In genomic region chr1:91397927-91398259, GRCm38 (mm10) we compare ENCODE assay signal across 8 mouse cellular contexts. TPM values are rescaled to one million over a fixed set of nuclear protein-coding genes. Genes with fewer than 3 reads are reported as not detected.
DNase-seq lines count a peak whose midpoint lies in the region; ATAC-seq and TF ChIP-seq lines count a peak whose summit lies in the region.

No protein-coding gene starts in this region.

- peak overlapping the region; percentile 81 for H3K4me3 ChIP-seq in testis, adult 2 months (ENCODE audit: control insufficient read depth, low read depth, low read length)
- peak overlapping the region; percentile 89 for H3K4me3 ChIP-seq in intestine, embryonic 15.5 days (replicated peaks)
- H3K4me3 ChIP-seq in midbrain, embryonic 11.5 days (ENCODE audit: low read depth, low read length): peak overlapping the region; percentile 90

- no peak for TF ChIP-seq POLR2A in testis, adult 2 months (IDR thresholded peaks at IDR 0.05; ENCODE audit: control insufficient read depth, low read depth, low read length)

- H3K9me3 ChIP-seq in intestine, embryonic 15.5 days: no peaks in the 10 kb centered on the region
- no peaks in the 10 kb centered on the region for H3K9me3 ChIP-seq in midbrain, embryonic 11.5 days (ENCODE audit: control insufficient read depth, low read length)

- peaks cover 4% of the 10 kb centered on the region for H3K4me1 ChIP-seq in testis, adult 2 months (ENCODE audit: control insufficient read depth, insufficient read depth, low read length)
- H3K4me1 ChIP-seq in intestine, embryonic 15.5 days (replicated peaks): peaks cover 6% of the 10 kb centered on the region
- peaks cover 17% of the 10 kb centered on the region for H3K4me1 ChIP-seq in midbrain, embryonic 11.5 days (ENCODE audit: control insufficient read depth, insufficient read depth, low read length)

- H3K36me3 ChIP-seq in testis, adult 2 months (ENCODE audit: control insufficient read depth, insufficient read depth, low read length): no peaks in the 10 kb centered on the region
- no peaks in the 10 kb centered on the region; the same call in none of the 2 replicates for H3K36me3 ChIP-seq in intestine, embryonic 15.5 days
- H3K36me3 ChIP-seq in midbrain, embryonic 11.5 days (ENCODE audit: control insufficient read depth, insufficient read depth, low read length): no peaks in the 10 kb centered on the region; the same call in 1 of the 2 replicates

- peak overlapping the region; percentile 82 for H3K4me2 ChIP-seq in intestine, embryonic 15.5 days (replicated peaks)
- H3K4me2 ChIP-seq in midbrain, embryonic 11.5 days: peak overlapping the region; percentile 83

- intact Hi-C loops in left cerebral cortex, postnatal 4 days (cut with DNase I): no loop called here

- peak; percentile 25 to 28 for DNase-seq in adrenal gland, postnatal 36 days
- no peak for DNase-seq in adrenal gland, postnatal 4 days (ENCODE audit: low spot score in 2 of 2)
- no peak for DNase-seq in testis, postnatal 10 days (ENCODE audit: low spot score)
- no peak for DNase-seq in midbrain, embryonic 11.5 days (ENCODE audit: low spot score, missing footprints)
- no peak for DNase-seq in layer of hippocampus, adult 9-11 months
- no peak for DNase-seq in left cerebral cortex, postnatal 4 days

- H3K9ac ChIP-seq in intestine, embryonic 15.5 days: peak overlapping the region; percentile 95
- H3K9ac ChIP-seq in midbrain, embryonic 11.5 days (ENCODE audit: low read length): peak overlapping the region; percentile 93

- TF ChIP-seq CTCF in testis, adult 2 months (IDR thresholded peaks at IDR 0.05; ENCODE audit: control insufficient read depth, insufficient read depth, insufficient replicate concordance, low read depth, low read length): no peak

- ATAC-seq in intestine, embryonic 15.5 days: peak; percentile 9; the same call in 1 of the 2 replicates
- peak; percentile 6; the same call in 1 of the 2 replicates for ATAC-seq in midbrain, embryonic 11.5 days (ENCODE audit: low FRiP score)

- peak overlapping the region; percentile 69 for H3K27ac ChIP-seq in testis, adult 2 months (ENCODE audit: control insufficient read depth, insufficient read depth, low read depth, low read length)
- H3K27ac ChIP-seq in intestine, embryonic 15.5 days: peak overlapping the region; percentile 86
- 0 out of 2 replicates have a peak overlapping the region, but pooled peaks have one; percentile 83 for H3K27ac ChIP-seq in midbrain, embryonic 11.5 days (ENCODE audit: low read depth, low read length)

- no peaks in the 10 kb centered on the region for H3K27me3 ChIP-seq in testis, adult 2 months (ENCODE audit: control insufficient read depth, insufficient read depth, low read length)
- no peaks in the 10 kb centered on the region for H3K27me3 ChIP-seq in intestine, embryonic 15.5 days (replicated peaks)
- no peaks in the 10 kb centered on the region for H3K27me3 ChIP-seq in midbrain, embryonic 11.5 days (ENCODE audit: control insufficient read depth, insufficient read depth, low read length)

- 1% methylated on average over 12 of the region's 12 CpGs for WGBS in intestine, embryonic 15.5 days
- WGBS in midbrain, embryonic 11.5 days: 2% methylated on average over 12 of the region's 12 CpGs

RNA-seq across cellular contexts. Expression of gene Ilkap, which starts 0.7 kb away (rescaled TPM):
- 100 to 1,000 TPM in 1 of 2 experiments, 10 to 100 TPM in 1; 97.0 to 132 TPM for total RNA-seq in adrenal gland, postnatal 36 days (2021)
- 100 to 1,000 TPM; 104 TPM for total RNA-seq in adrenal gland, postnatal 4 days (2021)
- polyA plus RNA-seq in testis, adult 2 months (2012; rRNA removed): 20.0 and 20.2 TPM in 2 replicates
- 119 and 128 TPM in 2 replicates for polyA plus RNA-seq in intestine, embryonic 15.5 days (2015; fragmentation: Nextera tagmentation; extraction: Ambion mirVana)
- polyA plus RNA-seq in midbrain, embryonic 11.5 days (2014; fragmentation: Nextera tagmentation; extraction: Ambion mirVana): 163 and 169 TPM in 2 replicates
- total RNA-seq in left cerebral cortex, postnatal 4 days (2021): 10 to 100 TPM; 84.7 to 89.3 TPM

RNA-seq across cellular contexts. Expression of gene Hes6, which starts 15.9 kb away (rescaled TPM):
- total RNA-seq in adrenal gland, postnatal 36 days (2021): 100 to 1,000 TPM; 274 to 679 TPM
- total RNA-seq in adrenal gland, postnatal 4 days (2021): 10 to 100 TPM; 56.0 to 71.0 TPM
- polyA plus RNA-seq in testis, adult 2 months (2012; rRNA removed): 5.1 and 5.6 TPM in 2 replicates
- 94.0 and 103 TPM in 2 replicates for polyA plus RNA-seq in intestine, embryonic 15.5 days (2015; fragmentation: Nextera tagmentation; extraction: Ambion mirVana)
- 300 and 322 TPM in 2 replicates for polyA plus RNA-seq in midbrain, embryonic 11.5 days (2014; fragmentation: Nextera tagmentation; extraction: Ambion mirVana)
- total RNA-seq in left cerebral cortex, postnatal 4 days (2021): 10 to 100 TPM; 61.6 to 65.6 TPM

RNA-seq across cellular contexts. Expression of gene Erfe, which starts 31.7 kb away (rescaled TPM):
- total RNA-seq in adrenal gland, postnatal 36 days (2021): 10 to 100 TPM in 1 of 2 experiments, 1 to 10 TPM in 1; 3.8 to 42.2 TPM
- total RNA-seq in adrenal gland, postnatal 4 days (2021): 1 to 10 TPM; 1.7 to 1.8 TPM
- polyA plus RNA-seq in testis, adult 2 months (2012; rRNA removed): 0.90 and 1.2 TPM in 2 replicates
- 9.5 and 10.0 TPM in 2 replicates for polyA plus RNA-seq in intestine, embryonic 15.5 days (2015; fragmentation: Nextera tagmentation; extraction: Ambion mirVana)
- polyA plus RNA-seq in midbrain, embryonic 11.5 days (2014; fragmentation: Nextera tagmentation; extraction: Ambion mirVana): 0.52 and 0.73 TPM in 2 replicates
- under 1 TPM; 0.22 to 0.32 TPM for total RNA-seq in left cerebral cortex, postnatal 4 days (2021)

RNA-seq across cellular contexts. Expression of gene Klhl30, which starts 47.1 kb away (rescaled TPM):
- under 1 TPM; 0.89 to 0.96 TPM for total RNA-seq in adrenal gland, postnatal 36 days (2021)
- 1 to 10 TPM; 1.5 to 3.5 TPM for total RNA-seq in adrenal gland, postnatal 4 days (2021)
- polyA plus RNA-seq in testis, adult 2 months (2012; rRNA removed): 0.21 and 0.31 TPM in 2 replicates
- polyA plus RNA-seq in intestine, embryonic 15.5 days (2015; fragmentation: Nextera tagmentation; extraction: Ambion mirVana): 0.44 and 0.53 TPM in 2 replicates
- polyA plus RNA-seq in midbrain, embryonic 11.5 days (2014; fragmentation: Nextera tagmentation; extraction: Ambion mirVana): 0.10 and 0.26 TPM in 2 replicates
- total RNA-seq in left cerebral cortex, postnatal 4 days (2021): not detected

Comparison
In these comparisons a context has a peak if more than half of its experiments do, and no peak if none do; other contexts are left out.
1. DNase-seq: peak in adrenal gland, postnatal 36 days (2 of 2); none in adrenal gland, postnatal 4 days (0 of 2), testis, postnatal 10 days (single experiment), midbrain, embryonic 11.5 days (single experiment), layer of hippocampus, adult 9-11 months (single experiment) and left cerebral cortex, postnatal 4 days (single experiment).
2. Peak in every context shown above with its lines, with median percentiles within 50 percentile points of each other: H3K27ac ChIP-seq and H3K4me3 ChIP-seq.